Mouse (Mus musculus) left cerebral cortex, postnatal 25 days (tissue): Measurements from ENCODE around the gene 4930412O13Rik. TPM values are rescaled to one million over a fixed set of nuclear protein-coding genes. Genes with fewer than 3 reads are reported as not detected.

Experiments
- DNase-seq, 2 experiments: peaks; one replicate each; pipeline ENCODE4 v3.0.0; 2022; ENCODE audit warnings: low spot score in 2 of 2, mixed read lengths in 1 of 2
- intact Hi-C: fragments of 180-260 bp; cut with DNase I; formaldehyde crosslinking; loops from one replicate; pipeline ENCODE4 v1.15.1; 2025
- total RNA-seq, 2 experiments: library from RNA; stranded (reverse); gene quantifications; 2 replicates each; pipeline ENCODE4 v1.2.3; 2021

The 4930412O13Rik gene
- total RNA-seq, 2 experiments from 2014 or later = not detected

DNA sequence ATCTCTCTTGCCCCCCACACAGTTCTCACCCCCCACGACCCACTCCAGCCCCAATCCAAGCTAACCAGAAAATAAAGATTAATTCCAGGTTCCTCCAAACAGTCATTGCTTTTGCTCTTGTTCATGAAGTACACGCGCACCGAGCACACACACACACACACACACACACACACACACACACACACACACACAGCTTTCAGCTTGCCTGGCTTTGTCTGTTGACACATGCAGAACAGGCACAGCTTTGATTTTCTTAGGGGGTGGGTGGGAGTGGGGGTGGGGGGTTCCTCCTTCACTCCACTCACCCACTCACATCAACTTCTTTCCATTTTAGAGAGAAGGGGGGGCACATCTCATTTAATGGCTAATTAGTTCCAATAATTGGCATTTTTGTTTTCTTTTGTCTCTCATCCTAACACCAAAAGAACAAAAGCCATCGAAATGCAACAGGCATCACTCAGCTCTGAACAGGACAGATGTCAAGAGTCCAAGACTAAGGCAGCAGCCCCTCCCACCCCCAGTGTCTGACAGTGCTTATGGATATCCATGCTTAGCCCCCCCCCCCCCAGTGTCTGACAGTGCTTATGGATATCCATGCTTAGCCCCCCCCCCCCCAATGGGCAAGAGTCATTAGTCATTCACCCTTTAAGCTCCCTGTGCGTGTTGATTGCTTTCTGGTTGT is 12.4 kb downstream of the 4930412O13Rik start:
- intact Hi-C loops = loop anchor here (5.0 kb wide), 1 partner anchor 479 kb away; the partner anchor contains the start of gene Sfmbt2
- no peak for DNase-seq

DNA sequence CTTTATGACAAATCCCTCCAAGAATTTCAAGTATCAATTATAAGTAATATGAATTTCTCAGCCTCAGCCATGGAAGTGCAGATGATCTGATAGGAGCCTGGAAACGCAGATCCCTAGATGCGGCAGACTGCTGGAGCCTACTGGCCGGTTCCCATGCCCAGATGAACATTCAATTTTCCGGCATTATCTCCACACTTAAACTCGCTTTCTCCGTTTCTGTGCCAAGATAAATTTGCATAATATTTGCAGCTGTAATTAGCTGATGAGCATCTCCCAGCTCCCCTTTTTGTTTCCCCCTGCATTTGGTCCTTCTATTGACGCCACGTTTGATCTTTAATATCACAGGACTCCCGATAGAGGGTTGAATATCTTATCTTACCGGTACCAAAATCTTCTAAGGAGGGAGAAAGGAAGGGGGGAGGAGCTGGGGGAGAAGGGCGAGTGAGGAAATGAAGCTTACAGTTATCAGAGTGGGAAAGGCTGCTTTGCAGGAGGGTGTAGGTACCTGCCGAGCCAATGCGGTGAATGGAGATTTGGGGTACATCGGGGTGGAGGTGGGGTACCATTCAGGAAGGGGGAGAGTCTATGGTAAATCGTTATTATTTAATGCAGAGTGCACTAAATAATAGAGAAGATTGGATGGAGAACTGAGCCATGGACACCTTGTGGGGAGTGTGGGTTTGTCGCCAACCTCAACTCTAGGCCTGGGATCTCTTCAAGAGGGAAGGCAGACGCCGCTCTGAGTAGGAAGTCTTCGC is 14.0 kb downstream of the 4930412O13Rik start:
- DNase-seq = no peak
- intact Hi-C loops = loop anchor here (5.0 kb wide), 1 partner anchor 477 kb away; the partner anchor contains the start of gene Sfmbt2

DNA sequence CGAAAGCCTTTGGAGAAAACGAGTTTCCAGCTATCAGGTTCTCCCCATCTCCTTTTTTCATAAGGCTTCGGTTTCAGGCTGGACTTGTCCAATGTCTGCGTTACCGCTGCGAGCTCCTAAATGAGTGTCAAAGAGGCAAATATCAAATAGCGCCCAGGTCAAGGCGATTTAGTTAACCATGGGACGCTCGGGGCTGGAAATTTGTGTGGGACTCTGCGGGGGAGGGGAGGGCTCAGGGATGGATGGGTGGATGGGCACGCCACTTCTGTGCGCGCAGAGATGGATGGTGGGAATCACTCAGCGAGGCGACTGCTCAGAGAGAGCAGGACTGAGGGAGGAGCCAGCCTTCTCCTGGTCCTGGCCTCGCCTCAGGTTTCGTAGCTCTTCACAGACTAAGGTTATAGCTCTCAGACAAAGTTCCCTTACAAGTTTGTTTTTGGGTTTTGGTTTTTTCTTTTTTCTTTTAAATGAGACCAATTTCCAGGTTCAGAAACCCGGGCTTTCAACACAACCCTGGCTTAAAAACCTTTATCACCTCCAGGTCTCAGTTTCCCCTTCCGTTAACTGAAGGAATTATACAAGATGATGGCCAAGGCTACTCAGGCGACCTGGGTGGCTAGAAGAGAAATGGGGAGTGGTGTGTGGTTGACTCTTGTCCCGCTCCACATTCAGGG is 15.2 kb downstream of the 4930412O13Rik start:
- intact Hi-C loops = no loop called here
- DNase-seq = no peak

DNA sequence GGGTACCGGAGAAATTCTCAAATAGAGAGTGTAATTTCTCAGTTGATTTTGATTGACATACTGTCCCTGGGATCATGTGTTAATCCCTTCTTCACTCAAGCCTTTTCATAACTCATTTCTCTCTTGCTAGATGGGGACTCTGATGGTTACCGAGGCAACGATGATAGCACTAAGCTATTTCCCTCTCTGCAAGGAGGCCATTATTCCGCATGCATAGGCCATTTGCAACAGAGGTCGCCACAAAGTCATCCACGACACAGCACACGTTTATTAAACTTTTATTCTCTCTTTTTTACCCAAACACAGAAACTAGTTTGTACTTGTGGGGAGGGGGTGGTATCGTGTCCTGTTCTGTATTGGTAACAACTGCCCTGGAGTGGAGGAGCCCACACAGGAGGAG is 16.8 kb downstream of the 4930412O13Rik start:
- no peak for DNase-seq
- intact Hi-C loops = no loop called here

DNA sequence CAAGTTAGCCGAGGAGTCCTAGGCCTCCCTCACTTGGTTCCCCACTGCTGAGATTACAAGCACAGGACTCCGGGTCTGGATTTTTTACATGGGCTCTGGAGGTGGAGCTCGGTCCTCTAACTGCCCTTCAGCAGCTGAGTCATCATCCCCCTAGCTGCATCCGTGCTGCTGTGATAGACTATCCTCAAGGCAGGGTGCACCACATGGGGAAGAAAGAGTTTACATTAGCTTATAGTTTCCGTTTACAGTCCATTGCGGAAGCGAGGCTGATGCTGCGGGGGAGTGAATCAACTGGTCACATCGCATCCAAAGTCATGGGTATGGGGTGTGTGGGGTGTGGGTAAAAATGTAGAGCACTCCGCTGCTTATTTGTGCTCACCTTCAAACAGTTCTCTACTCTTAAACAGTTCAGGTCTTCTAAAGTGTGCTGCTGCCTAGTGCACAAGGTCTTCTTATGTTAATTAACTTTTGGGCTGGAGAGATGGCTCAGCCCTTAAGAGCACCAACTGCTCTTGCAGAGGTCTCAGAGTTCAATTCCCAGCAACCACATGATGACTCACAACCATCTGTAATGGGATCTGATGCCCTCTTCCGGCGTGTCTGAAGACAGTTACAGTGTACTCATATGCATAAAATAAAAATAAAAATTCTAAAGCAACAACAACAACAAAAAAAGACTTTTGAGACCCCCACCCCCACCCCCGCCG is 23.0 kb downstream of the 4930412O13Rik start:
- intact Hi-C loops = no loop called here
- no peak for DNase-seq

DNA sequence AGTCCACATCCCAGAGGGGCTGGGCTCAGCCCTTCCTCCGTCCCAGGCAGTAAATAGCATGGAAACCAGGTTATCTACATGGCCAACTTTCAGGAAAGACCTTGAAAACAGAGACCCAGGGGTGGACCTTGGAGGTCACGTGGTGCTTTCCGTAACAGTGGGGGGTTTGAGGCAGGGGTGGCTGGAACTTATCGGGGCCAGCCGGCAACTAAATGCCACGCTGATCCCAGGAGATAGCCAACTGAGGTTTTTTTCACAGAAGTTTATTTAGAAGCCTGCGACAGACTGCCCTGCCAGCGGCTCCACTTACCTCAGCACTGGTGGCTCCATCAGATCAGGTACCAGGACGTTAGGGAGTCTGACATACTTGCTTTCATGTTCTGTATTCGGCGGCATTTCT is 24.9 kb downstream of the 4930412O13Rik start:
- intact Hi-C loops = no loop called here
- no peak for DNase-seq

DNA sequence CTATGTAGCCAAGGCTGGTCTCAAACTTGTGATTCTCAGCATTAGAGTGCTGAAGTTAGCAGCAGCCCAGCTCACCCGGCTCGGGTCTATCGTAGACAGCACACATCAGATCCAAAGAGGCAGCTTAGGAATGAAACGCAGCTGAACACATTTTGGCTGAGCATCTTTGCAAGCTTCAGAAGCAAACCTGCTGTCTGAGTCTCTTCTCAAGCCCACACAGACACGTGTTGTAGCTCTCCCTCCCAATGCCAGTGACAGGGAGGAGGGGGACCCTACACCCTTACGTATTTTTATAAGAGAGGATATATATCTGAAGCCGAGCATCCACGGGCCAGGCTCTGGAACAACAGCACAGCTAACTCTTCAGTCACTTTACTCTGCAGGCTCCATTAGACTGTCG is 36.5 kb downstream of the 4930412O13Rik start:
- intact Hi-C loops = no loop called here
- peak in 1 of 2 experiments; percentile 32 for DNase-seq

DNA sequence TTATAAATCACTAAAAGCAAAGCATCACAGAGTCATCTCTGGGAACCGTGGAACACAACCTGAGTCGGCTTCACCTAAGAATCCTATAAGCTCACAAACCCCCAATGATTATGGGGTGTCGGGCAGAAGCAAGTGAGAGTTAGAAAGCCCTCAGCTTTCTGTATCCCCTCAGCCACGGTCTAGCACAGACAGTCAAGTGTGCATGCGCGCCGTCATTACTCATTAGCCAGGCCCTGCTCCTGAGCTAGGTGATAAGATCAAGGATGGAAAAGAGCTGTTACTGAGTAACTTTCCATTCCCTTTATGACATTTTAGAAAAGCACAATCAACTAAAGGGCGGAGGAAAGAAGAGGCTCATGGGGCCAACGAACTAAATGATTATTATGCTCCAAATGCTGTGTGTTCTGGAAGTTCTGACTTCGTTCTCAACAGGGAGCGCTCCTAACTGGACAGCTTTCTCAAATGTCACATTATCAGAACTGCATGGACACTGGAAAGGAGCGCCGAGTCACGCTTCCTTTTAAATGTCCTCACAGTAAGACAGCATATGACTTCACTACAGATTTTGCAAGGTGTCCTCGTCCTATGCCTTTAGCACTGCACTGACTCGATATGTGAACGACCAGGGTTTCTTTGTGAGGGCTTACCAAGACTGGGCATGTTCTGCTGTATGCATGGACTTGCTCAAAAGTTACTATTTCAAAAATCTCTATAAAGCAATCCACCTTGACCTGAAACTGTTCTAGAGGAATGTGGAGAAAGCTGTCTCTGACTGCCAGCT is 37.8 kb downstream of the 4930412O13Rik start:
- DNase-seq = no peak
- intact Hi-C loops = no loop called here

DNA sequence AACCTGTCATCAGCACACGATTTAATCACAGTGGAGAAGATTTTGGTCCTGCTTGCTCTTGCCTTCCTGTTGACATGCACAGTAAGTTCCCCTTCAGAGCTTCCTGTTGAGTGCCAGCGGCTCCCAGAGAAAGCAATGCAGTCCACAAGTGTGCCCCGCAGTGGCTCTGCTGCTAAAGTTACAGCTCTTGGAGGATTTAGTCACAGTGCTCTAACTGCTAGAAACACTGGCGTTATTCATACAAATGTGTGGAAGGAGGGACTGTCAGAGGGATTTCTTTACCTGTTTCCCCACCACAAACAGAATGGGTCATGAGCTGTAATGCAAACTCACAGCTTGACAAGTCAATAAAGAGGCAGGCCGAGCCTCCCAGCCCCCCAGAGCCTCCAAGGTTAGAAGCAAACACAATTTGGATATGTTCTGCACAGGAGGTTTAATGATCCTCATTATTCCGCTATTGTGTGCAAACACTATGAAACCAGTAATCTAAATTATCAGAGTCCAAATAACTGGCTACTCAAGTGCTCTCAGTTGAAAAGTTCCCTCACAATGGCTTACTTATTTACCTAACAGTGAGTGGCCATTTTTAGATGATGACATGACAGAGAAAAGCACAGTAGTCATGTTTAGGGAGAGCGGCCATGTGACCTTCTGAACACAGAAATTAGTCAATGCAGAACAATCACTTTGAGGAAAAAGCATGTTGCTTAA is 45.3 kb downstream of the 4930412O13Rik start:
- no peak for DNase-seq
- intact Hi-C loops = no loop called here

DNA sequence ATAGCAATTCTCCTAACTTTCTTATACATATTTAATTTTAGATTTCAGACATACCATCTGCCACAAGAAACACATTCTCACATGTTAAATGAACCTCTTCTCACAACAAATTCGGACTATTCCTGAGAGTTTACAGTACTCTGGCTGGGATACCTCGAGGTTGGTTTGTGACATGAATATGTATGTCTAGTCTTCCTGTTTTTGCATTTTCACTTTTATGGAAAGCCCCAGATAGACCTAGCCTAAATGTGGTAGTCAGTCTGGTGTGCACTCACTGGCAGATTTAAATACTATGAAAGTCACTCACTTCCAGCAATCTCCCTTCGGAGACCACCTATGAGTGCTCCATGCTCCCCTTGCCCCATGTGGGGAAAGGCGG is 45.8 kb downstream of the 4930412O13Rik start:
- peak in 1 of 2 experiments; percentile 9 for DNase-seq
- intact Hi-C loops = no loop called here

Other genes starting within 250 kb of the 4930412O13Rik start
- gene 9230102O04Rik, start 8.3 kb downstream of the 4930412O13Rik start, total RNA-seq = not detected
- not detected for gene Gata3, start 8.8 kb downstream of the 4930412O13Rik start, total RNA-seq
- 10 to 100 TPM; 14.6 to 15.2 TPM for gene Taf3, start 167.3 kb downstream of the 4930412O13Rik start, total RNA-seq
- 100 to 1,000 TPM; 243 to 265 TPM for gene Atp5c1, start 199.3 kb downstream of the 4930412O13Rik start, total RNA-seq
- gene Kin, start 199.3 kb downstream of the 4930412O13Rik start, total RNA-seq = 10 to 100 TPM; 10.7 to 12.6 TPM